Mouse (Mus musculus): ENCODE measurements around the gene Lrrc56. TPM values are rescaled to one million over a fixed set of nuclear protein-coding genes. Genes with fewer than 3 reads are reported as not detected.

Gene Lrrc56
- total and polyA plus RNA-seq, 3 experiments: 0.46 to 1.4 (median 0.93) TPM

DNA sequence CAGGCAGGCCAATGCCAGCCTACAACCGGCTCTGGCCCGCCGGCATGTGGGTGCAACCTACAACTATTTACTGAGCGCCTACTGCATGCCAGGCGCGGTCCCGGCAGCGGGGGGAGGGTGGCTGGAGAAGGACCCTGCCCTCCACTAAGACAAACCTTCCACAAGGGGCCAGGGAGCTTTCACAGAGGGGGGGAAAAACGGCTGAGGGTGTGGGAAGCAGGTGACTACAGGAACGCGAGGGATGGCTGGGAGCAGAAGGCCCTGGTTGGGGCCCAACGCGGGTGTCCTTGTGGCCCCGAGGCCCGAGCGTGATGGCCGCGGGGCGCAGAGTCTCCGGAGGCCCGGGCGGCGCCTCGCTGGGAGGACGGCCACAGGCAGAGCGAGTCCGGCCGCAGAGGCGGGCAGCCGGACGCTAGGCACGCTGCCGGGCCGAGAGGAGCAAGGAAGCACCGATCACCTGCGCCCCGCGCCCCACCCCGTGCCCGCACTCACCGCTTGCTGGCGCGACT is 555 bp upstream of the Lrrc56 start:
- in situ Hi-C loops (cut with MboI; ENCODE audit: low pct_ligation_motif_present, low pct_unique_long_range_greater_than_20kb, low sequenced_read_pairs) (no loop called here), dilution Hi-C loops (cut with MboI; ENCODE audit: extremely low pct_ligation_motif_present, extremely low pct_unique_long_range_greater_than_20kb, low sequenced_read_pairs) (no loop called here)
- H3K36me3 ChIP-seq (replicated peaks in 1 of 2; ENCODE audit: control insufficient read depth in 1 of 2, insufficient read depth in 1 of 2, low read length in 1 of 2): peaks cover 31 to 41% of the 10 kb centered on the region in 2 experiments
- peak overlapping the region; percentile 79 for H3K9ac ChIP-seq (ENCODE audit: insufficient read depth, low read depth)
- peak; percentile 58; the same call in 1 of the 2 replicates for TF ChIP-seq UBTF (IDR thresholded peaks at IDR 0.05; ENCODE audit: low read depth, low read length)
- no peak for TF ChIP-seq NELFE (IDR thresholded peaks at IDR 0.05; ENCODE audit: low read depth, low read length)
- H3K4me2 ChIP-seq (ENCODE audit: insufficient read depth, low read depth, poor library complexity, severe bottlenecking): peak overlapping the region; percentile 76
- no peak overlapping the region; the same call in 1 of the 2 replicates for H3K27ac ChIP-seq (ENCODE audit: insufficient read depth, low read depth)
- peaks cover 6 to 18% of the 10 kb centered on the region in 2 experiments for H3K4me1 ChIP-seq (ENCODE audit: control insufficient read depth in 1 of 2, insufficient read depth in 2 of 2)
- H3K79me2 ChIP-seq (replicated peaks; ENCODE audit: control insufficient read depth, extremely low read depth, insufficient read depth, poor library complexity, severe bottlenecking): no peaks in the 10 kb centered on the region
- no peaks in the 10 kb centered on the region for H3K9me3 ChIP-seq (replicated peaks; ENCODE audit: low read length)
- peak overlapping the region; percentile 77 to 87 (median 85) for H3K4me3 ChIP-seq (replicated peaks in 1 of 3; ENCODE audit: low read depth in 2 of 3, low read length in 2 of 3, poor library complexity in 1 of 3)
- H3K27me3 ChIP-seq (replicated peaks): no peaks in the 10 kb centered on the region
- no peak for DNase-seq (ENCODE audit: extremely low read depth)

- peak overlapping the region; percentile 8; the same call in 1 of the 2 replicates for H3K27ac ChIP-seq (ENCODE audit: insufficient read depth, low read depth)
- peak overlapping the region; percentile 68 to 87 (median 85) for H3K4me3 ChIP-seq (replicated peaks in 1 of 3; ENCODE audit: low read depth in 2 of 3, low read length in 2 of 3, poor library complexity in 1 of 3)
- H3K36me3 ChIP-seq (replicated peaks in 1 of 2; ENCODE audit: control insufficient read depth in 1 of 2, insufficient read depth in 1 of 2, low read length in 1 of 2): peaks cover 28 to 32% of the 10 kb centered on the region in 2 experiments
- H3K79me2 ChIP-seq (replicated peaks; ENCODE audit: control insufficient read depth, extremely low read depth, insufficient read depth, poor library complexity, severe bottlenecking): no peaks in the 10 kb centered on the region
- peak overlapping the region; percentile 56 for H3K9ac ChIP-seq (ENCODE audit: insufficient read depth, low read depth)
- TF ChIP-seq SIN3A (IDR thresholded peaks at IDR 0.05; ENCODE audit: low read length) (no peak), POLR2A (IDR thresholded peaks at IDR 0.05; ENCODE audit: low read depth, low read length) (no peak), TBP (conservative IDR thresholded peaks at IDR 0.05; ENCODE audit: low read depth, low read length) (no peak), CTCF (conservative IDR thresholded peaks at IDR 0.05 in 1 of 2, IDR thresholded peaks at IDR 0.05 in 1 of 2; ENCODE audit: low read depth in 2 of 2, low read length in 2 of 2) (no peak), UBTF (IDR thresholded peaks at IDR 0.05; ENCODE audit: low read depth, low read length) (no peak; the same call in 1 of the 2 replicates), MAZ (IDR thresholded peaks at IDR 0.05; ENCODE audit: low read depth, low read length) (no peak), TCF12 (IDR thresholded peaks at IDR 0.05; ENCODE audit: low read depth, low read length) (no peak), MAFK (IDR thresholded peaks at IDR 0.05; ENCODE audit: insufficient replicate concordance, low read length) (no peak), JUN (IDR thresholded peaks at IDR 0.05; ENCODE audit: insufficient read depth, low read depth, low read length) (no peak), JUND (conservative IDR thresholded peaks at IDR 0.05; ENCODE audit: low read depth, low read length) (no peak), POLR2AphosphoS2 (IDR thresholded peaks at IDR 0.05; ENCODE audit: low read depth, low read length) (no peak), IRF4 (IDR thresholded peaks at IDR 0.05; ENCODE audit: low read depth, low read length) (no peak), RCOR1 (conservative IDR thresholded peaks at IDR 0.05; ENCODE audit: low read depth, low read length) (no peak), PAX5 (IDR thresholded peaks at IDR 0.05; ENCODE audit: low read length) (no peak), CHD2 (IDR thresholded peaks at IDR 0.05; ENCODE audit: low read length) (no peak), MAX (IDR thresholded peaks at IDR 0.05; ENCODE audit: low read length) (no peak), NELFE (IDR thresholded peaks at IDR 0.05; ENCODE audit: low read depth, low read length) (no peak), ETS1 (conservative IDR thresholded peaks at IDR 0.05; ENCODE audit: low read depth, low read length) (no peak)
- H3K27me3 ChIP-seq (replicated peaks): no peaks in the 10 kb centered on the region
- H3K4me1 ChIP-seq (ENCODE audit: control insufficient read depth in 1 of 2, insufficient read depth in 2 of 2): peaks cover 6 to 18% of the 10 kb centered on the region in 2 experiments
- no peak for DNase-seq (ENCODE audit: extremely low read depth)
- H3K4me2 ChIP-seq (ENCODE audit: insufficient read depth, low read depth, poor library complexity, severe bottlenecking): peak overlapping the region; percentile 86
- in situ Hi-C loops (cut with MboI; ENCODE audit: low pct_ligation_motif_present, low pct_unique_long_range_greater_than_20kb, low sequenced_read_pairs): no loop called here
- no peaks in the 10 kb centered on the region for H3K9me3 ChIP-seq (replicated peaks; ENCODE audit: low read length)
- dilution Hi-C loops (cut with MboI; ENCODE audit: extremely low pct_ligation_motif_present, extremely low pct_unique_long_range_greater_than_20kb, low sequenced_read_pairs): no loop called here
Measured at GRCm38 (mm10) chr7:141194409-141194808, 452 bp downstream of the Lrrc56 start.

All from CH12.LX (cell line).